Mouse (Mus musculus): ENCODE results near the gene Arid1b.

Arid1b gene

GRCm38 (mm10) chr17:5385694-5386093, 391.6 kb downstream of the Arid1b start:
- DNase-seq (ENCODE audit: extremely low spot score) = no peak

GRCm38 (mm10) chr17:5386885-5387545, 392.9 kb downstream of the Arid1b start:
- no peak for DNase-seq (ENCODE audit: extremely low spot score)

GRCm38 (mm10) chr17:5388351-5388750, 394.2 kb downstream of the Arid1b start:
- DNase-seq (ENCODE audit: extremely low spot score) = no peak

GRCm38 (mm10) chr17:5390682-5391081, 396.6 kb downstream of the Arid1b start:
- no peak for DNase-seq (ENCODE audit: extremely low spot score)

- DNase-seq (ENCODE audit: extremely low spot score) = no peak
These were observed 401.5 kb downstream of the Arid1b start for GRCm38 (mm10) chr17:5395454-5396205.

- no peak for DNase-seq (ENCODE audit: extremely low spot score)
These were observed 402.1 kb downstream of the Arid1b start for GRCm38 (mm10) chr17:5396213-5396612.
